Mouse (Mus musculus): Measurements from ENCODE around the gene Vamp1. TPM values are rescaled to one million over a fixed set of nuclear protein-coding genes. Genes with fewer than 3 reads are reported as not detected.

Gene Vamp1
- total and polyA plus RNA-seq, 3 experiments, result 1.9 to 4.6 (median 3.1) TPM

DNA sequence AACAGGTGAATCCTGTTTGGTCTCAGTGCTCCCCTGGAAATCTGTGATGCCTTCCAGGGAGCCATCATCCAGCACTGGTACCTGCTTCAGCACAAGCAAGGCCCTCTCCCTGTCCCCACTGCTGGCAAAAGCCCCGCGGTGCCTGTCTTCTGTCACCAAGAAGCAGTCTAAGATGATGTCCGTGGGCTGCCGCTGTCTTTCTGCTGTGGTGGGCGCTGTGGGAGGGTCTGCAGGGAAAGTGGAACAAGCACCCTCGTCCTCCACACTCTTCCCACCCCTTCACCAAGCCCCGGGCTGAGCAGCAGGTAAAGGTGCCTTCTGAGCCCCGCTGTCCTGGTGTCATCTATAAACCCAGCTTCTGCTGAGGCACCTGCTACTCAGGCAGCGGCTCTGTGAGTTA lies 15.2 kb downstream of the Vamp1 start:
- H3K9me3 ChIP-seq (replicated peaks; ENCODE audit: low read length), result no peaks in the 10 kb centered on the region
- H3K4me3 ChIP-seq (replicated peaks in 1 of 3; ENCODE audit: low read depth in 2 of 3, low read length in 2 of 3, poor library complexity in 1 of 3), result peak overlapping the region; percentile 50 to 94 (median 61)
- peak overlapping the region; percentile 91; the same call in 1 of the 2 replicates for H3K4me2 ChIP-seq (ENCODE audit: insufficient read depth, low read depth, poor library complexity, severe bottlenecking)
- peaks cover 30 to 61% of the 10 kb centered on the region in 2 experiments for H3K36me3 ChIP-seq (replicated peaks in 1 of 2; ENCODE audit: control insufficient read depth in 1 of 2, insufficient read depth in 1 of 2, low read length in 1 of 2)
- peaks cover 8 to 36% of the 10 kb centered on the region in 2 experiments for H3K4me1 ChIP-seq (ENCODE audit: control insufficient read depth in 1 of 2, insufficient read depth in 2 of 2)
- TF ChIP-seq MXI1 (IDR thresholded peaks at IDR 0.05; ENCODE audit: low read depth, low read length) (no peak), IRF4 (IDR thresholded peaks at IDR 0.05; ENCODE audit: low read depth, low read length) (no peak), JUN (IDR thresholded peaks at IDR 0.05; ENCODE audit: insufficient read depth, low read depth, low read length) (no peak), EP300 (IDR thresholded peaks at IDR 0.05; ENCODE audit: low read length) (no peak), BHLHE40 (IDR thresholded peaks at IDR 0.05; ENCODE audit: low read depth, low read length) (no peak), MEF2A (IDR thresholded peaks at IDR 0.05; ENCODE audit: borderline replicate concordance, low read depth, low read length) (no peak), UBTF (IDR thresholded peaks at IDR 0.05; ENCODE audit: low read depth, low read length) (no peak), ZNF384 (IDR thresholded peaks at IDR 0.05; ENCODE audit: low read depth, low read length) (no peak), POLR2AphosphoS2 (IDR thresholded peaks at IDR 0.05; ENCODE audit: low read depth, low read length) (no peak), MYC (IDR thresholded peaks at IDR 0.05; ENCODE audit: low read depth, low read length) (no peak), E2F4 (IDR thresholded peaks at IDR 0.05; ENCODE audit: insufficient replicate concordance, low read depth, low read length) (no peak), SMC3 (IDR thresholded peaks at IDR 0.05; ENCODE audit: low read depth, low read length) (no peak), USF2 (conservative IDR thresholded peaks at IDR 0.05; ENCODE audit: low read depth, low read length) (no peak), ETS1 (conservative IDR thresholded peaks at IDR 0.05; ENCODE audit: low read depth, low read length) (no peak), ZC3H11A (IDR thresholded peaks at IDR 0.05; ENCODE audit: low read depth, low read length) (no peak), MAZ (IDR thresholded peaks at IDR 0.05; ENCODE audit: low read depth, low read length) (no peak), PAX5 (IDR thresholded peaks at IDR 0.05; ENCODE audit: low read length) (no peak), TCF12 (IDR thresholded peaks at IDR 0.05; ENCODE audit: low read depth, low read length) (no peak)
- dilution Hi-C loops (cut with MboI; ENCODE audit: extremely low pct_ligation_motif_present, extremely low pct_unique_long_range_greater_than_20kb, low sequenced_read_pairs), result no loop called here
- DNase-seq (ENCODE audit: extremely low read depth), result no peak
- peak overlapping the region; percentile 29; the same call in 1 of the 2 replicates for H3K27ac ChIP-seq (ENCODE audit: insufficient read depth, low read depth)
- peak overlapping the region; percentile 98 for H3K9ac ChIP-seq (ENCODE audit: insufficient read depth, low read depth)
- H3K79me2 ChIP-seq (replicated peaks; ENCODE audit: control insufficient read depth, extremely low read depth, insufficient read depth, poor library complexity, severe bottlenecking), result no peaks in the 10 kb centered on the region
- in situ Hi-C loops (cut with MboI; ENCODE audit: low pct_ligation_motif_present, low pct_unique_long_range_greater_than_20kb, low sequenced_read_pairs), result no loop called here
- no peaks in the 10 kb centered on the region for H3K27me3 ChIP-seq (replicated peaks)

DNA sequence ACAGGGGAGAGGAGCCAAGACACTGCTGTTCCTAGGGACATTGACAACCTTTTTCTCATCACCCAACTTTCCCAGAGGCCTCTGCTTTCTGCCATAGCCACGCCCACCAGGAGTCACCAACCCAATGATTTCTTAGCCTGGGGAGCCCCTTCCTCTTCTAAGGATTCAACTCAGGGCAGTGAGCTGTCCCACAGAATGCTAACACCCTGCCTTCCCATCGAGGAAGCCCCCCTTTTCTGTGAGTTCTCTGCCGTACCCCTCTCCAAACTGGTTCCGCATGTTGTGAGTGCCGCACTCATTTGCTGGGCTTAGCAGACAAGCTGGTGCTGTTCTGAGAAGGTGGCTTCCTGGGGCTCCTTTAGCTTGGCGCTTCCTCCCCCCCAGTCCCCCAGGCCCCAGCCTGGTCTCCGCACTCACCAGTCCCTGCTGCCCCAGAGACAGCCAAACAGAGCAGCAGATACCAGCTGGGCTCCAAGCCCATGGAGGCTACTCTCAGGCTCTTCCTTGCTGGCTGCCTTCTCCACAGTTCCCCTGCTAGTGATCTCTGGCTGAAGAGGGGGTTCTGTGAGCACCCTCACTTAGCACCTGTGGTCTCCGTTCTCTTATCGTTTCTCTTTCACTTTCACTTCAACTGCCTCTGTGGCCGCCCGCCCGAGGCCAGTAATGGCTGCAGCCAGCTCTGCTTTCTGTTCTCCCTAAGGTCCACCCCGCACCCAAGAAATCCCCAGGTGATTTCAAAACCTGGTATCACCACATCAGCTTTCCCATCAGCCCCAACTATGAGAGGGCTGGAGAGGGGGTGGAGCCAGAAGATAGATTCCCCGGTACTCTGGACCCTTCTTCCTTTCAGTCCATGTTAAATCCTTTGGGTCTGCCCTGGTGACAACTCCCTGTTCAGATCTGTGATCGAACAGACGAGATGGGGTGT lies 16.0 kb downstream of the Vamp1 start, which contains the start of gene Tapbpl:
Tapbpl (minus strand) TSS at position 744 of the 928 bp plus-strand sequence.
- Histone ChIP-seq H3K4me1 (ENCODE audit: control insufficient read depth in 1 of 2, insufficient read depth in 2 of 2) (peaks cover 8 to 36% of the 10 kb centered on the region in 2 experiments), H3K9ac (ENCODE audit: insufficient read depth, low read depth) (peak within 1 kb of the TSS; percentile 98), H3K36me3 (replicated peaks in 1 of 2; ENCODE audit: control insufficient read depth in 1 of 2, insufficient read depth in 1 of 2, low read length in 1 of 2) (peaks cover 22 to 60% of the 10 kb centered on the region in 2 experiments), H3K27me3 (replicated peaks) (no peaks in the 10 kb centered on the region), H3K9me3 (replicated peaks; ENCODE audit: low read length) (no peaks in the 10 kb centered on the region), H3K4me2 (ENCODE audit: insufficient read depth, low read depth, poor library complexity, severe bottlenecking) (peak within 1 kb of the TSS; percentile 91), H3K27ac (ENCODE audit: insufficient read depth, low read depth) (peak within 1 kb of the TSS; percentile 93), H3K4me3 (replicated peaks in 1 of 3; ENCODE audit: low read depth in 2 of 3, low read length in 2 of 3, poor library complexity in 1 of 3) (peak within 1 kb of the TSS; percentile 61 to 94 (median 89)), H3K79me2 (replicated peaks; ENCODE audit: control insufficient read depth, extremely low read depth, insufficient read depth, poor library complexity, severe bottlenecking) (no peaks in the 10 kb centered on the region)
- in situ Hi-C loops (cut with MboI; ENCODE audit: low pct_ligation_motif_present, low pct_unique_long_range_greater_than_20kb, low sequenced_read_pairs), result no loop called here
- dilution Hi-C loops (cut with MboI; ENCODE audit: extremely low pct_ligation_motif_present, extremely low pct_unique_long_range_greater_than_20kb, low sequenced_read_pairs), result no loop called here
- peak; percentile 81 for DNase-seq (ENCODE audit: extremely low read depth)
- TF ChIP-seq JUN (IDR thresholded peaks at IDR 0.05; ENCODE audit: insufficient read depth, low read depth, low read length), result no peak
- TF ChIP-seq TCF12 (IDR thresholded peaks at IDR 0.05; ENCODE audit: low read depth, low read length), result peak; percentile 55
- TF ChIP-seq MAZ (IDR thresholded peaks at IDR 0.05; ENCODE audit: low read depth, low read length), result peak; percentile 81
- TF ChIP-seq USF1 (IDR thresholded peaks at IDR 0.05; ENCODE audit: low read depth, low read length), result no peak
- TF ChIP-seq ETS1 (conservative IDR thresholded peaks at IDR 0.05; ENCODE audit: low read depth, low read length), result peak; percentile 87
- peak; percentile 78; the same call in 1 of the 2 replicates for TF ChIP-seq POLR2AphosphoS2 (IDR thresholded peaks at IDR 0.05; ENCODE audit: low read depth, low read length)
- 0 out of 2 replicates have a peak, but pooled peaks have one; percentile 26 for TF ChIP-seq NRF1 (IDR thresholded peaks at IDR 0.05; ENCODE audit: low read depth, low read length)
- TF ChIP-seq SMC3 (IDR thresholded peaks at IDR 0.05; ENCODE audit: low read depth, low read length), result no peak
- TF ChIP-seq CHD1 (IDR thresholded peaks at IDR 0.05; ENCODE audit: low read depth, low read length), result peak; percentile 88; the same call in 1 of the 2 replicates
- peak; percentile 49; the same call in 1 of the 2 replicates for TF ChIP-seq EP300 (IDR thresholded peaks at IDR 0.05; ENCODE audit: low read length)
- TF ChIP-seq ELF1 (IDR thresholded peaks at IDR 0.05; ENCODE audit: low read depth, low read length), result 0 out of 2 replicates have a peak, but pooled peaks have one; percentile 10
- peak; percentile 75 for TF ChIP-seq MXI1 (IDR thresholded peaks at IDR 0.05; ENCODE audit: low read depth, low read length)
- TF ChIP-seq CTCF (conservative IDR thresholded peaks at IDR 0.05 in 1 of 2, IDR thresholded peaks at IDR 0.05 in 1 of 2; ENCODE audit: low read depth in 2 of 2, low read length in 2 of 2), result no peak
- TF ChIP-seq ZNF384 (IDR thresholded peaks at IDR 0.05; ENCODE audit: low read depth, low read length), result no peak
- TF ChIP-seq KAT2A (IDR thresholded peaks at IDR 0.05; ENCODE audit: insufficient replicate concordance, low read length), result no peak
- no peak for TF ChIP-seq ZKSCAN1 (IDR thresholded peaks at IDR 0.05; ENCODE audit: borderline replicate concordance, low read depth, low read length)
- TF ChIP-seq PAX5 (IDR thresholded peaks at IDR 0.05; ENCODE audit: low read length), result no peak
- no peak for TF ChIP-seq E2F4 (IDR thresholded peaks at IDR 0.05; ENCODE audit: insufficient replicate concordance, low read depth, low read length)
- no peak for TF ChIP-seq ZC3H11A (IDR thresholded peaks at IDR 0.05; ENCODE audit: low read depth, low read length)
- peak; percentile 21; the same call in 1 of the 2 replicates for TF ChIP-seq ZMIZ1 (IDR thresholded peaks at IDR 0.05; ENCODE audit: low read depth, low read length)
- no peak for TF ChIP-seq USF2 (conservative IDR thresholded peaks at IDR 0.05; ENCODE audit: low read depth, low read length)
- no peak for TF ChIP-seq UBTF (IDR thresholded peaks at IDR 0.05; ENCODE audit: low read depth, low read length)

Measured in CH12.LX (cell line).